Mouse (Mus musculus) forelimb bud, embryonic 11.5 days (tissue): Measurements from ENCODE around the gene Dock1.

ENCODE experiments used
- DNase-seq: peaks from one replicate; pipeline ENCODE4 v3.0.0-alpha.2; 2012; ENCODE audit warnings: low read depth, low spot score

The Dock1 gene

DNA sequence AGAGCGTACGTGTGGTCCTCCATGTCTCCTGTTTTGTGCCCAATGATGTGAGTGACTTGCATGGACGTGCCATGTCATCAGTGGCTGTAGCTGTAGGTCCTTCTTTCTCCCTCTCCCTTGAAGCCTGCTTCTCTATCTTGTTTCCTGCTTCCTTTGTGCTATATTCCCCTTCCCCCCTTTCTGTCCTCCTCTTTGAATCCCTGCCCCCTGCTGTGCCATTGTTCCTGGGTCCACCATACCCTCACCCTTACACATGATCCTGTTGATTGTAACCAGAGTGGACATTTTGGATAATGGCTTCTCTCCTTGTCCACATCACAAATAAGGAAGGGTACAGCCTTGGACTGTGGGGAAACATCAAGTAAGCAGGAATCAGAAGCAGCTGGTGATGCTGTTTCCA, 81.0 kb downstream of the Dock1 start:
- no peak for DNase-seq

DNA sequence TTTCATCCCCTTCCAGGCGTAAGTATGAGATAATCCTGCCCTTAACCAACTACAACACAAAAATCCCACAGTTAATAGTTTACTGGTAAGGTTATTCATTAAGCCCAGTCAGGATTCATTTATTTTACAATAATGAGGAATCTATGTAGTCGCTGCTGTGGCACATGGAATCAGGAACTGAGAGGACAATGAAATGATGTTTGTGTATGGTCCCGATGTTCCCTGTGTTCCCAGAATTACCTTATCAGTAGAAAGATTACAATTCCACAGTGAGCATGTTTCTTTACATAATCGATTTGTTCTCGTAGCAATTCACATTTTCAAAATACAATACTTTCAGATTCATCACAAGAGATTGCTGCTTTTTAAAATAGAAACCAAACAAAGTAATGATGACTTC, 83.0 kb downstream of the Dock1 start:
- no peak for DNase-seq

DNA sequence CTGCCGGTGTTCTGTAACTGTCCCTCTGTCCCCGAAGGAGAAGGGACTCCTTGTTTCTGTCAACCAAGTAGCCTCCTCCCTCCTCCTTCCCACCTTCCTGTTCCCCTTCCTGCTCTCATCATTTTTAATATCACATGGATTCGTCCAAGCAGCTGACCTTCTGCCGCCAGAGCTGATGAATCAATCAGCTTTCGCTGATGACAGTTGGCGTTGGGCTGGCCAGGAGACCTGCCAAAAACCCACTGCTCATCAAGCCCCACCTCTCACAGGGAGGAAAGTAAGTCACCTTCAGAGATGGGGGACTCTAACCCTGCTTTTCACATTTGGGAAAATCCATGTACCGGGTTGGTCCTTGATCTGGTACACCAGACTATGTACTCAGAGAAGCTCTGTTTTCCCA, 87.2 kb downstream of the Dock1 start:
- no peak for DNase-seq

GRCm38 (mm10) chr7:134761799-134762198, 91.3 kb downstream of the Dock1 start:
- no peak for DNase-seq

GRCm38 (mm10) chr7:134765130-134765529, 94.7 kb downstream of the Dock1 start:
- DNase-seq, result no peak

- no peak for DNase-seq
These were observed 100.9 kb downstream of the Dock1 start for GRCm38 (mm10) chr7:134771314-134771713.

GRCm38 (mm10) chr7:134772363-134772762, 101.9 kb downstream of the Dock1 start:
- no peak for DNase-seq

- no peak for DNase-seq
These were observed 102.6 kb downstream of the Dock1 start for GRCm38 (mm10) chr7:134772867-134773590.

GRCm38 (mm10) chr7:134773761-134774415, 103.4 kb downstream of the Dock1 start:
- no peak for DNase-seq

DNA sequence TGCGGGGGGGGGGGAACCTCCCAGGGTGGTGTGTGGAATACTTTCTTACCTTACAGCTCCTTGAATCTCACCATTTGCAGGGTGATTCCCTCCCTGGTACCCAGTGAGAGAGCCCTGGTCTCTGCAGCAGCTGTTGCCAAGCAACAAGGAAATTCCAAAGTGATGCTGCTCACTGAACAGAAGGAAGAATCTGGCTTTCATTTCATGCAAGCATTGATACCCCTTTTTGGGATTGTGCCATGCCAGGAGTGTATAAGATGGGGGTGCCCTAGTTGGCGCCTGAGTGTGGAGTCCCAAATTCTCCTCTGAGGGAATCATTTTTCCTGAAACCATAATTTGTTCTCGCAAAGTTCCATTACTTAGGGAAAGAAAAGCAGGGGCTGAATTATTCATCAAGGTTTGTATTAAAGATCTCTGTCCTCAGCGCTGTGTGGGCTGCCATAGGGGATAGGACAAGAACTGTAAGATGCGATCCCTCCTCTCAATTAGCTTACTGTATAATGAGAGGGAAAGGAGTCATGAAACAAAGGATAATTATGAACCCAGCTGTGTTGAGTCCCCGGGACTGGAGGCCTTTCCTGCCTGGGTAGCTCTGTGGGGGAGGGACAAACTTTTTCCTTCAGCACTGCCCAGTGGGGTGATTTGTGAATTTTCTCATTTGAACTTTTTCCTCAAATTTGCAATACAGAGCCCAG, 104.2 kb downstream of the Dock1 start:
- no peak for DNase-seq

DNA sequence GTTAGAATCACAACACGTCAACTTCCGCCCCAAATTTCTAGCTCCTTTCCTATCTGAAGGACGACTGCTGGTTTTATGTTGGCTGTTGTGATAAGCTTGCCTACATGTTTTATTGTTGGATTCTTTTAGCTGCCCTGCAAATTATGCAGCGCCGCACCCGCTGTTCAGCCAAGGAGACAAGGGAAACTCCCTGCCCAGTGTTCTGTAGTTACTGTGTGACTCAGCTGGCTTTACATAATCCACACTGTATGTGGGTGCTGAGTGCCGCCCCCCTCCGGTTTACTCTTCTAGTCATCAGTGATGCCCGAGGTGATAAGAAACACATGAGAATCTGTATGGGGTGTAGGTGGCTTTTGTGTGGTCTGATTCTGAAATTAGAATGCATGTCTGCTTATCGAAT, 105.2 kb downstream of the Dock1 start:
- no peak for DNase-seq

DNA sequence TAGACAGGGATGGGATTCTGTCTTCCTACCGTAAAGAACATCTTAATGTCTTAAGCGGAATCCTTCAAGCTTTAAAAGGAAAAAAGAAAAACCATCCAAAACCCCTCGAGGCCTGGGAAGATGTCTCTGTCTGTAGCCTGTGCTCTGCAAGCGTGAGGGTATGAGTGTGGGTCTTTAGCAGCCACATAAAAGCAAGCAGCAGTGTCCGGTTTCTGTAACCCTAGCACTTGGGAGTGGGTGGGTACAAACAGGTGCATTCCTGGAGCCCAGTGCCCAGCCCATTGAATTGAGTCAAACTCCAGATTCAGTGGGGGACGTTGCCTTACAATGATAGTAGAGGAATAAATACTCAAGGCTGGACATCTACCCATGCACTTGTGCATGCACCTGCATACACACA, 105.9 kb downstream of the Dock1 start:
- DNase-seq, result no peak

DNA sequence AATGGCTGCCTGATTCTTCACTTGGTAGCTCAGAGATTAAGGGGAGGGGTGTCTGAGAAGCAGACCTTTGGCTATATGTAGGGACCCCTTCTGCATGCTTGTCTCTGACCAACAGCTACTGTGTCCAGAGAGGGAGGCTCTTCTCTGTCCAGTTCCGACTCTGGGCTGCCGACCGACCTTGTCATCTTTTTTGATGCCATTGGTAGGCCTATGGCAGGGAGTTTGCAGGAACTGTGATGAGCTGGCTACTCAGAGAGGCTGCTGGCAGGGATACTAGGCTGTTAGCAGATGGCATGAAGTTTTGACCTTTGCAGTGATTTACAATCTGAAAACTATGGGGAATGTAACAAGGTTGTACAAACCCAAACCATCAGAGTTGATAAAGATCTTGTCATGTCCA, 109.3 kb downstream of the Dock1 start:
- DNase-seq, result no peak

GRCm38 (mm10) chr7:134787110-134787509, 116.7 kb downstream of the Dock1 start:
- no peak for DNase-seq

GRCm38 (mm10) chr7:134794889-134795288, 124.4 kb downstream of the Dock1 start:
- no peak for DNase-seq

GRCm38 (mm10) chr7:134800079-134800478, 129.6 kb downstream of the Dock1 start:
- no peak for DNase-seq

GRCm38 (mm10) chr7:134804422-134804821, 134.0 kb downstream of the Dock1 start:
- no peak for DNase-seq

- DNase-seq, result no peak
These were observed 136.3 kb downstream of the Dock1 start for GRCm38 (mm10) chr7:134806799-134807198.

- no peak for DNase-seq
These were observed 138.0 kb downstream of the Dock1 start for GRCm38 (mm10) chr7:134808406-134808805.

DNA sequence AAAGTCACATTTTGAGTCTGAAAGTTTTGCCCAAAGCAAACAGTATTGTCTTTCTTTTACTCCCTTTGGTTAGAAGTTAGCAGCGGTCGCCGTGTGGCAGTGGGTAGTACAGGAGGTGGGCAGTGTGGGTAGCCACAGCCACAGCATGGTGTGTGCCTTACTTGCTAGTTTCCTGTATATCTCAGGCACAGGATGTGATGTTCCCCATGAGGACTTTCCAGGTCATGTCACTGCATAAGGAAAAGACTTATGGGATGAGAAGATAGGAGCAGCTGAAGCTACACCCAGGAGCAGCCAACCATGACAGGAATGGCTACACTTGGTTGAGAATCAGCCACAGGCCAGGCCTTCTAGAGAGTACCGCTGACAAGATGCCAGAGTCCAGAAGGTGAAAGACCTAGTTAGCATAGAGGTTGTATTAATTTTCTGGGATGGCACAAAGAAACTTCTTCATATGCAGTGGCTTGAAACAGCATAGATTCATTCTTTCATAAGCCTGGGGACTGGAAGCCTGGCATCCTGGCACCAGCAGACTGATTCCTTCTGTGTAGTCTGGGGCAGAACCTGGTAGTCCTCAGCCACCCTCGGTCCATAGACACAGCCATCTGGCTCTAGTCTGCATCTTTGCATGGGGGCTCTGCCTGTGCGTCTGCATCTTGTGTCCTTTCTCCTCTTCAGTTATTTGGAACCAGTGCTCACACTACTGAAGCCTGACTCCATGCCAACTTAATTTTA, 139.0 kb downstream of the Dock1 start:
- DNase-seq, result no peak

DNA sequence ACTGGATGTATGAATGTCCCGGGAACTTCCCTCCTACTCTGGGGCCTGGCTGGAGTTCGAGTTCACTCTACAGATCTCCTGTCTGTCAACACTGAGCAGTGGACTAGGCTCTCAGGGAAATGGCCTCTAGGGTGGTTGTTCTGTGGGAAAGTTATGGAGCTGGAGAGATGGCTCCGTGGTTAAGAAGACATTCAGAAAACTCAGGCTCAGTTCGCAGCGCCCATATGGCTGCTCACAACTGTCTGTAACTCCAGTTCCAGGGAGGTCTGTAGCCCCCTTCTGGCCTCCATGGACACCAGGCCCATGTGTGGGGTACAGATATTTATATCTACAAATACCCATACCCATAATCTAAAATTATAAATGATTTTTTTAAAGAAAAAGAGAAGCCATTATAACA, 148.0 kb downstream of the Dock1 start:
- DNase-seq, result no peak

DNA sequence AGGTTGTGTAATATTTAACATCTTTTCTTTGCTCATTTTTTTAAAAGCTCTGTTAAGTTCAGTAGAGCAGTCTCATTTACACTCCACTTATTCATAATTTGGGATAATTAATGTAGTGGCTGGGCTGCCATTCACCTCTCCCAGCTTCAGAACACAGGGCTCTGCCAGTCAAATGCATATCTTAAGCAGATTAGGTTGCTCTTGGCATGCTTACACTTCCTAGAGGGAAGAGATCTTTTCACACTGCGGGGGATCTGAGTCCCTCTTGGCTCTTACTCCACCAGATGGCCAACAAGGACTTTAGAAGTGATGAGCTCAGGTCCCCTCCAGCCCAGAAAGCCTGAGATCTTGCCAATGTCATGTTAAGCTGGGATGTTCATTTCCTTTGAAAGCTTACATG, 150.8 kb downstream of the Dock1 start:
- DNase-seq, result no peak
